Mouse (Mus musculus) adrenal gland, adult 18-20 months (tissue): ENCODE measurements around the gene Kcnd3. TPM values are rescaled to one million over a fixed set of nuclear protein-coding genes. Genes with fewer than 3 reads are reported as not detected.

Experiments
- DNase-seq, 2 experiments: peaks; one replicate each; pipeline ENCODE4 v3.0.0; 2021 to 2022; ENCODE audit warnings: low spot score in 2 of 2
- total RNA-seq, 2 experiments: library from RNA; stranded (reverse); gene quantifications; 1 replicate in 1 of 2; 2 replicates in 1 of 2; pipeline ENCODE4 v1.2.3; 2021

Kcnd3 gene
- total RNA-seq, 2 experiments from 2014 or later: 4.2 to 9.3 TPM

GRCm38 (mm10) chr3:105520446-105520845, 68.3 kb downstream of the Kcnd3 start:
- no peak for DNase-seq

GRCm38 (mm10) chr3:105521178-105521631, 69.1 kb downstream of the Kcnd3 start:
- DNase-seq: no peak

GRCm38 (mm10) chr3:105521639-105522038, 69.5 kb downstream of the Kcnd3 start:
- DNase-seq: no peak

GRCm38 (mm10) chr3:105528860-105529259, 76.7 kb downstream of the Kcnd3 start:
- no peak for DNase-seq

- no peak for DNase-seq
Observed at GRCm38 (mm10) chr3:105529700-105530099, 77.6 kb downstream of the Kcnd3 start.

- DNase-seq: no peak
Observed at GRCm38 (mm10) chr3:105530363-105531130, 78.4 kb downstream of the Kcnd3 start.

- no peak for DNase-seq
Observed at GRCm38 (mm10) chr3:105538406-105538805, 86.3 kb downstream of the Kcnd3 start.

- no peak for DNase-seq
Observed at GRCm38 (mm10) chr3:105538819-105539607, 86.9 kb downstream of the Kcnd3 start.

GRCm38 (mm10) chr3:105542741-105543140, 90.6 kb downstream of the Kcnd3 start:
- no peak for DNase-seq

GRCm38 (mm10) chr3:105544106-105544505, 92.0 kb downstream of the Kcnd3 start:
- DNase-seq: no peak

- DNase-seq: no peak
Observed at GRCm38 (mm10) chr3:105546611-105547071, 94.5 kb downstream of the Kcnd3 start.

- DNase-seq: no peak
Observed at GRCm38 (mm10) chr3:105548074-105548771, 96.1 kb downstream of the Kcnd3 start.

GRCm38 (mm10) chr3:105559456-105559855, 107.3 kb downstream of the Kcnd3 start:
- no peak for DNase-seq

GRCm38 (mm10) chr3:105566973-105567372, 114.8 kb downstream of the Kcnd3 start:
- no peak for DNase-seq

- no peak for DNase-seq
Observed at GRCm38 (mm10) chr3:105567472-105567871, 115.3 kb downstream of the Kcnd3 start.

- no peak for DNase-seq
Observed at GRCm38 (mm10) chr3:105568403-105568802, 116.3 kb downstream of the Kcnd3 start.

GRCm38 (mm10) chr3:105568851-105569250, 116.7 kb downstream of the Kcnd3 start:
- DNase-seq: no peak

- no peak for DNase-seq
Observed at GRCm38 (mm10) chr3:105569310-105569752, 117.2 kb downstream of the Kcnd3 start.

GRCm38 (mm10) chr3:105569950-105570349, 117.8 kb downstream of the Kcnd3 start:
- no peak for DNase-seq

- DNase-seq: no peak
Observed at GRCm38 (mm10) chr3:105570818-105571217, 118.7 kb downstream of the Kcnd3 start.

- no peak for DNase-seq
Observed at GRCm38 (mm10) chr3:105571944-105572343, 119.8 kb downstream of the Kcnd3 start.
